Mouse (Mus musculus): ENCODE results near the gene Tbc1d14.

GRCm38 (mm10) chr5:36553056-36553606 is 39.9 kb downstream of the Tbc1d14 start:
- TF ChIP-seq CTCF (IDR thresholded peaks at IDR 0.05; ENCODE audit: control insufficient read depth, insufficient read depth, low read length) (0 out of 2 replicates have a peak, but pooled peaks have one; percentile 0), POLR2A (IDR thresholded peaks at IDR 0.05; ENCODE audit: borderline replicate concordance, control insufficient read depth, low read depth, low read length) (no peak)

Measured in bone marrow, adult 2 months (tissue).